Mouse (Mus musculus) 416B (cell line): ENCODE results near the gene Tmem131.

ENCODE experiments used
- DNase-seq: peaks from one replicate; pipeline ENCODE4 v3.0.0; 2011; ENCODE audit warnings: low read depth

Tmem131 gene

DNA sequence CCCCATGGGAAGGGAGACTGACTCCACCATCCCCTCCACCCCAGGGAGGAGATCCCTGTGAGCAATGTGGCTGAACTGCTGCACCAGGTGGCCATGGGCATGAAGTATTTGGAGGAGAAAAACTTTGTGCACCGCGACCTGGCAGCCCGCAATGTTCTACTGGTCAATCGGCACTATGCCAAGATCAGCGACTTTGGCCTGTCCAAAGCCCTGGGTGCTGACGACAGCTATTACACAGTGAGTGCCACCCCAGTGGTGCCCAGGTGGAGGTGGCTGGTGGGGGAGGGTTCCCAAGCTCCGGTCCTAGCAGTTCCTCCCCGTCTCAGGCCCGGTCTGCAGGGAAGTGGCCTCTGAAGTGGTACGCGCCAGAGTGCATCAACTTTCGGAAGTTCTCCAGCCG, 162.7 kb downstream of the Tmem131 start:
- DNase-seq, result no peak

DNA sequence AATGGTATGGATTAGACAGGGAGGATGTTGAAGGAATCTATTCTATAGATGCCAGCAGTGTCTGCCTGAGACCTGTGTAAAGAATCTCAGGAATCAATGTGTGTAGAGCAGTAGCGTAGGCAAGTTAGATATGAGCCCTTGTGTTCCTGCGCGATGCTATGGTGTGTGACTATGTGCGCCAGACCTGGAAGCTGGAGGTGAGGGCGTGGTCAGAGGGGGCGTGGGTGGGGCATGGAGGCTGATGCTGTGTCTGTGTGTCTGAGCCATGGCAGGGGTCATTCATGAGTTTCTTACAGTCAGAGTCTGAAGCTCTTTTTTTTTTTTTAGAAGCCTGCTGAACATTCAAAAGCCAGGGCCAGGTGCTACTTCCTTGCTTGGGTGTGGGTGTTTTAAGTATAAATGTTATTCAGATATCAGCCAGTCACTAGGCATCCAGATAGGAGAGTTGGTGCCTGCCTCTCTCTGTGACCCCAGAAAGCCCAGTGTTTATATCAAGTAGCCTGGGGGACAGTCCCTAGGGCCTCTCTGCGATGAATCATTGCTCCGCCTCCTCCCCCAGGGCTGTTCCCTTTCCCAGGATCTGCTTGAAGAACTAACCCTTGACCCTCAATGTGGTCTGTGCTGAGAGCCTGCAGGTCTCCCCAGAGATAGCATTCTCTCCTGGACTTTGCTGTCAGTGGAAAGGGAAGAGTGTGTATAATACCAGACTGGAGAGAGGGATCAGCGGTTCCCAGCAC, 171.1 kb downstream of the Tmem131 start:
- DNase-seq, result no peak

DNA sequence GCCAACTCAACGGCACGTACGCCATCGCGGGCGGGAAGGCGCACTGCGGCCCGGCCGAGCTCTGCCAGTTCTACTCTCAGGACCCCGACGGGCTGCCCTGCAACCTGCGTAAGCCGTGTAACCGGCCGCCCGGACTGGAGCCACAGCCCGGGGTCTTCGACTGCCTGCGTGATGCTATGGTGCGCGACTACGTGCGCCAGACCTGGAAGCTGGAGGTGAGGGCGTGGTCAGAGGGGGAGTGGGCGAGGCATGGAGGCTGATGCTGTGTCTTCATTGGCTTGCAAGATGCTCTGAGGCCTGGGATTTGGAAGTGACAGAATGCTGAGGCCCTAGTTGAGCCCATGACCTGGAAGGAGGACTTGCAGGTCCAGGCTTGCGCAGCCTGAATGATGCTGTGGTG, 172.5 kb downstream of the Tmem131 start:
- no peak for DNase-seq

- DNase-seq, result no peak
Measured at GRCm38 (mm10) chr1:36769951-36770350, 173.5 kb downstream of the Tmem131 start.

- DNase-seq, result no peak
Measured at GRCm38 (mm10) chr1:36768786-36769185, 174.7 kb downstream of the Tmem131 start.

DNA sequence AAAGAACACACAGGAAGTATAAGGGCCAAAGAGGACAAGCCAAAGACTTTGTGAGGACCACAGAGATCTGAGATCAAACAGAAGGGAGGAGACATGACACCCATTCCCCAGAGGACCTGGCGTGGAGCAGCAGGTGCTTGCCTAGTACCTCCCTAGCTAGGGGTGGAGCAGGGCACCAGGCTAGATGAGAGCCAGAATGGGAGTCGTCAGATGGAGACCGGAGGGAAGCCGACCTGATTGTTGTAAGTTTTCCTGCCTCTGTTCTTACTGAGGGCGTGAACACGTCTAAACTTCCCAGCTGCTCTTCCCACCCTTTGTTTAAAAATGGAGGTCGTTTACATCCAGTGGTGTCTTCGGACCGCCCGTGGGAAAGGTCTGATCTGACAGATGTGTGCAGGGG, 176.1 kb downstream of the Tmem131 start:
- DNase-seq, result no peak

GRCm38 (mm10) chr1:36766431-36767205, 176.8 kb downstream of the Tmem131 start:
- peak; percentile 60 for DNase-seq

- no peak for DNase-seq
Measured at GRCm38 (mm10) chr1:36761568-36761967, 181.9 kb downstream of the Tmem131 start, which contains the start of gene Zap70. Gene Zap70, plus strand, starts transcription at chr1:36761798.

DNA sequence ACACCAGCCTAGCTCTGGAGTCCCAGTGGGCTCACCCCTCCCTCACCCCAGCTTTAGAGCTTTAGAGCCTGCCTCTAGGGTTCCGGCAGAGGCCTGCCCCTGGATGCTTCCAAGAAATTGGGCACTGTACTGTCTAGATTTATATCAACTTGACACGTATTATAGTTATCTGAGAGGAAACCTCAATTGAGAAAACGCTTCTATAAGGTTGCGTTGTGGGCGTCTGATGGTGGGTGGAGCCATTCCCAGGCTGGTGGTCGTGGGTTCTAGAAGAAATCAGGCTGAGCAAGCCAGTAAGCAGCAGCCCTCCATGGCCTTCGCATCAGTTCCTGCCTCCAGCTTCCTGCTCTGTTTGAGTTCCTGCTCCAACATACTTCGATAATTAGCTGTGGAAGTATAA, 182.4 kb downstream of the Tmem131 start:
- no peak for DNase-seq

DNA sequence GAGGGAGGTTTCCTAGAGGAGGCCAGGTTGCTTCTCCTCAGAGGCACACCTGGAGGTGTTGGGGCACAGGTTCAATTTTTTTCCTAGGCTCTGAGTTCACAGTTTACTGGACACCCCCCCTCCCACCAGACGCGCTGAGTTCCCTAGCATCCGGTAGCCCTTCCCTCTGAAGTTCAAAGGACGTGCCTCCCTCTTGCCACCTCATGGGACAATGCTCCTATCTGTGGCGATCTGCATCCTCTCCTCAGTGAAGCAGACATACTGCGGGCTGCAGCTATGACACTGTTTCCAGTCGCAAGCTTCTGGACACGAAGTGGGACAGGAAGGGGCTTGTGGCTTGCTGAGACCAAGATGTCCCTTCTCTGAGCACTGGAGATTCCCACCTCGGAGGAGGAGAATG, 183.1 kb downstream of the Tmem131 start:
- no peak for DNase-seq

GRCm38 (mm10) chr1:36759076-36759475, 184.4 kb downstream of the Tmem131 start:
- no peak for DNase-seq

DNA sequence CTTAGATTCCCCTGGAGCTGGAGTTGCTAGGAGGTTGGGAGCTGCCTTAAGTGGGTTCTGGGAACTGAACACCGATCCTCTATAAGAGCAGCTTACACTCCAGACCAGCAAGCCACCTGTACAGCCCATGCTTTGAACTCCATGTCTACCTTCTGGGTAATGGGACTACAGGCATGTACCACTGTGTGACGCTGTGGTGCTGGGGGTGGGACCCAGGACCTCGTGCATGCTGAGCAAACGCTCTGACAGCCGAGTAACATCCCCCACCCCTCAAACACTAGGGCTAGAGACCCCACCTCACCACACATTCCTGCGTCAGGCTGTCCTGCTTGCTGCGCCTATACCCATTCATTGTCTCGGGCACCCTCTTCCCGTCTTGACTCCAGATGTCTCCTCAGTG, 184.9 kb downstream of the Tmem131 start:
- no peak for DNase-seq

GRCm38 (mm10) chr1:36753932-36754675, 189.4 kb downstream of the Tmem131 start:
- no peak for DNase-seq

GRCm38 (mm10) chr1:36746452-36746851, 197.0 kb downstream of the Tmem131 start:
- DNase-seq, result peak; percentile 35

- no peak for DNase-seq
Measured at GRCm38 (mm10) chr1:36745661-36746060, 197.8 kb downstream of the Tmem131 start.

DNA sequence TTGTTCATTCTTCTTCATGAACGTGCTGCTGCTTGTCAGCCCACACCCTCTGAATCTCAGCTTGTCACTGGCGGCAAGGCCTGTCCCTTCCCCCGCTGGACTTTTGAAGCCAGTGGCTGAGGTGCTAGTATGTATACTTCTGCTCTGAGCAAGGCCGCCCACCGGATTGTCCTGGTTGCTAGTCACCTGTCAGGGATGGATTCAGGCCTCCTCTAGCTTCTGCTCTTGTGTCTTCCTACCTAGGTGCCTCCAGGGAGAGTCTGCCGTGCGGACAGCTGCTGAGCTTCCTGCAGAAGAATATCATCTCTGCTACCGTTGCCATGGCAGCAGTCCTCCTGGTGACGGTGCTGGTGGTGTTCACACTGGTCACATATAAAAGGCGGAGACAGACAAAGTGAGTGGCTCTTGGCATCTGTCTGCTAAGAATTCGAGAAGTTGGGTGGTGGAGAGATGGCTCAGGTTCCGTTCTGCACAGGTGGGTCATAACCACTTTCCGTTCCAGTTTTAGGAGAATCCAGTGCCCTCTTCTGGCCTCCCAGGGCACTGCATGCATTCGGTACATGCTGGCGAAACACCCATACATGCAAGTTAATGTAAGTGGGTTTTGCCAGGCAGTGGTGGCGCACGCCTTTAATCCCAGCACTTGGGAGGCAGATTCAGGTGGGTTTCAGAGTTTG, 199.1 kb downstream of the Tmem131 start:
- DNase-seq, result peak; percentile 67

DNA sequence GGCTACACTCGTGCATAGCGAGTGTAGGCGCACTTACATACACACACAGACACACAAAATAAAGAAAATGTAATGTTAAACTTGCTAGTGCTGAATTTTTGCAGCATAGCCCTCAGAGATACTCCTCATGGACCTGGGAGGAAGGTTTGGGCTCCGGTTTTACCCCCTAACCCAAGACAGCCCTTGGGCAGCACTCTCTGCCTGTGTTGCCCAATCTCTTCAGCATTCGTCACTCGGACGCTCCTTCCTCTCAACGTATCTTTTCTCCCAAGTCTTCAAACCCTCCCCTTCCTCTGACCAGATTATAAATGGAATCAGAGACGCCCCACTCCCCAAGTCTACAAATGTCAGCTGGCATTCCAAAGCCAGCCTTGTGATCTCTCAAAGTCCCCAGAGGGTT, 200.4 kb downstream of the Tmem131 start:
- no peak for DNase-seq
